Mouse (Mus musculus) retina, embryonic 14.5 days (tissue): ENCODE results near the gene Tchh.
"Not testable (repeated sequence)": the region's sequence is repeated elsewhere in the genome, so short reads cannot be mapped to it uniquely, and the experiment has no call there.

Source experiments
- DNase-seq: peaks from one replicate; pipeline ENCODE4 v3.0.0-alpha.2; 2015; ENCODE audit warnings: low spot score

Tchh gene

GRCm38 (mm10) chr3:93494774-93495173 lies 52.6 kb downstream of the Tchh start:
- not testable (repeated sequence) for DNase-seq

GRCm38 (mm10) chr3:93497131-93497530 lies 55.0 kb downstream of the Tchh start:
- no peak for DNase-seq
